Mouse (Mus musculus): ENCODE results near the gene Lmx1b.

DNA sequence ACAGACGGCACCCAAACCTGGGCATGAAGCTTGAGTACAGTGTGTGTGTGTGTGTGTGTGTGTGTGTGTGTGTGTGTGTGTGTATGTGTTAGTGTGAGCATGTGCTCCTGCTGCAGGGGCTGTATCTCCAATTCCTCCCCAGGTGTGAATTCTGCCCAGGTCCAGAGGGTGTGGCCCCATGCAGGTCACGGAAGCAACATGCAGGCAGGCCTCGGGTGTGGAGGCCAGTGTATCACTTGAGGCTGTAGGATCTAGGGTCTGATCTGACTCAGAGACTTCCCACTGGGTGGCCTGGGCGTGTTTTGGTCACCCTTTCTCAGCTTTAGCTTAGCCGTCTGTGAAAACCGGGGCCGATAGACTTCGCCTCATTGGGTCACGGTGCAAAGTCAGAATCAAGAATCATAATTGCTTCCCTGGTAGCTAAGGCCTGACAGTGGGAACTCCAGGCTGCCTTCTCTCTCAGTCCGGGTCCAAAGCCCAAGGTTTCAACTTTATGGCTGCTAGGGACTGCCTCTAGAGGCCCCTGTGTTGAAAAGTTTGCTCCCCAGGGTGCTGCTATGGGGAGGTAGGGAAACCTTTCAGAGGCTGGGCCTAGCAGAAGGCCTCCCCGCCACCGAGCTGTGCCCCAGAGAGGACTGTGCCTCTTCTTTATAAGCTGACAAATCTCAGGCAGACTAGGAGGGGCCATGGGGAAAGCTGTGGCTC lies 38.8 kb upstream of the Lmx1b start:
- TF ChIP-seq POLR2A (IDR thresholded peaks at IDR 0.05; ENCODE audit: insufficient read length, low read depth) = no peak
- no peak for TF ChIP-seq CEBPB (IDR thresholded peaks at IDR 0.05; ENCODE audit: insufficient read depth, poor library complexity, severe bottlenecking)
- TF ChIP-seq MYOD1 (IDR thresholded peaks at IDR 0.05; ENCODE audit: control insufficient read depth in 1 of 3, insufficient read length in 2 of 3, low read depth in 2 of 3) = no peak
- no peak for TF ChIP-seq MYOG (IDR thresholded peaks at IDR 0.05; ENCODE audit: control insufficient read depth in 1 of 3, insufficient read depth in 1 of 3, insufficient read length in 2 of 3, low read depth in 2 of 3)
- TF ChIP-seq USF1 (IDR thresholded peaks at IDR 0.05; ENCODE audit: low read depth) = no peak
- no peak for TF ChIP-seq MAX (IDR thresholded peaks at IDR 0.05; ENCODE audit: low read depth)
- no peak for TF ChIP-seq SRF (IDR thresholded peaks at IDR 0.05; ENCODE audit: control insufficient read depth, insufficient read length, low read depth)
- no peak for TF ChIP-seq POLR2AphosphoS2 (IDR thresholded peaks at IDR 0.05; ENCODE audit: insufficient read length, low read depth)
- no peak for TF ChIP-seq TCF12 (IDR thresholded peaks at IDR 0.05; ENCODE audit: insufficient read depth, poor library complexity, severe bottlenecking)
- TF ChIP-seq E2F4 (IDR thresholded peaks at IDR 0.05; ENCODE audit: insufficient read depth) = no peak

Measured in myocyte (in vitro differentiated cells).